Mouse (Mus musculus): Measurements from ENCODE around the gene Serpina3n. TPM values are rescaled to one million over a fixed set of nuclear protein-coding genes. Genes with fewer than 3 reads are reported as not detected.
"Not testable (repeated sequence)": the region's sequence is repeated elsewhere in the genome, so short reads cannot be mapped to it uniquely, and the experiment has no call there.

The Serpina3n gene
- total RNA-seq, 2 experiments from 2014 or later = not detected

- no peak for ATAC-seq (replicated peaks; ENCODE audit: poor library complexity)
These were observed 26.7 kb downstream of the Serpina3n start for GRCm38 (mm10) chr12:104433214-104433613.

GRCm38 (mm10) chr12:104433951-104434735 lies 27.6 kb downstream of the Serpina3n start:
- ATAC-seq (replicated peaks; ENCODE audit: poor library complexity) = no peak

- peak; percentile 97 for ATAC-seq (replicated peaks; ENCODE audit: poor library complexity)
These were observed 33.7 kb downstream of the Serpina3n start for GRCm38 (mm10) chr12:104440087-104440760.

GRCm38 (mm10) chr12:104443716-104444115 lies 37.2 kb downstream of the Serpina3n start:
- ATAC-seq (replicated peaks; ENCODE audit: poor library complexity) = no peak

- not testable (repeated sequence) for ATAC-seq (replicated peaks; ENCODE audit: poor library complexity)
These were observed 40.5 kb downstream of the Serpina3n start for GRCm38 (mm10) chr12:104447056-104447455.

- ATAC-seq (replicated peaks; ENCODE audit: poor library complexity) = peak; percentile 83
These were observed 41.6 kb downstream of the Serpina3n start for GRCm38 (mm10) chr12:104448099-104448498.

GRCm38 (mm10) chr12:104450257-104450656 lies 43.7 kb downstream of the Serpina3n start:
- no peak for ATAC-seq (replicated peaks; ENCODE audit: poor library complexity)

- ATAC-seq (replicated peaks; ENCODE audit: poor library complexity) = no peak
These were observed 46.5 kb downstream of the Serpina3n start for GRCm38 (mm10) chr12:104453002-104453401.

- ATAC-seq (replicated peaks; ENCODE audit: poor library complexity) = no peak
These were observed 52.8 kb downstream of the Serpina3n start for GRCm38 (mm10) chr12:104459377-104459776.

- no peak for ATAC-seq (replicated peaks; ENCODE audit: poor library complexity)
These were observed 54.8 kb downstream of the Serpina3n start for GRCm38 (mm10) chr12:104461372-104461771.

Other genes with a start within 250 kb of the Serpina3n start
- 1.7 and 2.1 TPM in 2 replicates for gene Serpina3f, start 192.2 kb upstream of the Serpina3n start, total RNA-seq (2015)
- 1.2 and 1.4 TPM in 2 replicates for gene Serpina3f, start 192.2 kb upstream of the Serpina3n start, total RNA-seq (2017)
- gene Serpina3g, start 170.5 kb upstream of the Serpina3n start, total RNA-seq (2015) = 14.9 and 26.9 TPM in 2 replicates
- gene Serpina3g, start 170.5 kb upstream of the Serpina3n start, total RNA-seq (2017) = 17.9 and 22.6 TPM in 2 replicates
- gene Serpina3i, start 143.6 kb upstream of the Serpina3n start, total RNA-seq (2015) = not detected in 2 replicates
- gene Serpina3i, start 143.6 kb upstream of the Serpina3n start, total RNA-seq (2017) = not detected in 2 replicates
- gene Serpina3j, start 92.2 kb upstream of the Serpina3n start, total RNA-seq (2015) = not detected in 2 replicates
- not detected in 2 replicates for gene Serpina3j, start 92.2 kb upstream of the Serpina3n start, total RNA-seq (2017)
- not detected in 2 replicates for gene Serpina3k, start 68.2 kb upstream of the Serpina3n start, total RNA-seq (2015)
- gene Serpina3k, start 68.2 kb upstream of the Serpina3n start, total RNA-seq (2017) = not detected in 2 replicates
- gene Serpina3m, start 68.2 kb upstream of the Serpina3n start, total RNA-seq (2015) = not detected in 2 replicates
- not detected in 2 replicates for gene Serpina3m, start 68.2 kb upstream of the Serpina3n start, total RNA-seq (2017)
- gene Gsc, start 66.6 kb downstream of the Serpina3n start, total RNA-seq (2015) = not detected in 2 replicates
- gene Gsc, start 66.6 kb downstream of the Serpina3n start, total RNA-seq (2017) = not detected in 2 replicates